Mouse (Mus musculus) forebrain, postnatal 0 days (tissue): ENCODE measurements around the gene Lyzl4. TPM values are rescaled to one million over a fixed set of nuclear protein-coding genes. Genes with fewer than 3 reads are reported as not detected.
A peak's percentile ranks its signal among the peaks of the same experiment; 100 is the strongest.

Source experiments
- ATAC-seq: fragments of 200-750 bp; cut with Nextera tagmentation; 2 replicates; pipeline ENCODE4 v1.8.0; 2017; ENCODE audit warnings: mild to moderate bottlenecking, moderate library complexity
- DNase-seq: peaks from one replicate; pipeline ENCODE4 v3.0.0-alpha.2; 2015
- H3K27ac ChIP-seq: fragments of 300-500 bp; sonication (generic); 2 replicates; pipeline ENCODE4 v1.5.1; 2014; ENCODE audit warnings: low read depth, mild to moderate bottlenecking, antibody characterized with exemption, low read length, moderate library complexity, mixed read lengths
- H3K27me3 ChIP-seq: fragments of 300-500 bp; sonication (generic); 2 replicates; pipeline ENCODE4 v1.6.1; 2014; ENCODE audit warnings: mild to moderate bottlenecking, low read length, mixed read lengths; ENCODE audit not compliant: insufficient read depth
- H3K36me3 ChIP-seq: fragments of 300-500 bp; sonication (generic); 2 replicates; pipeline ENCODE4 v1.6.1; 2014; ENCODE audit warnings: mild to moderate bottlenecking, moderate library complexity; ENCODE audit not compliant: insufficient read depth
- H3K4me1 ChIP-seq: fragments of 300-500 bp; sonication (generic); 2 replicates; pipeline ENCODE4 v1.6.1; 2014; ENCODE audit warnings: antibody characterized with exemption; ENCODE audit not compliant: insufficient read depth
- H3K4me2 ChIP-seq: fragments of 300-500 bp; sonication (generic); 2 replicates; pipeline ENCODE4 v1.6.1; 2014; ENCODE audit warnings: low read depth, mild to moderate bottlenecking, moderate library complexity
- H3K4me3 ChIP-seq: fragments of 300-500 bp; sonication (generic); 2 replicates; pipeline ENCODE4 v1.5.1; 2014; ENCODE audit warnings: low read depth, low read length, mixed read lengths
- H3K9ac ChIP-seq: fragments of 300-500 bp; sonication (generic); 2 replicates; pipeline ENCODE4 v1.6.1; 2014; ENCODE audit warnings: mild to moderate bottlenecking
- H3K9me3 ChIP-seq: fragments of 300-500 bp; sonication (generic); 2 replicates; pipeline ENCODE4 v1.6.1; 2016; ENCODE audit warnings: low read length
- CTCF ChIP-seq: sonication (generic); IDR thresholded peaks from 2 replicates; pipeline ENCODE4 v1.5.1; 2016; ENCODE audit warnings: antibody characterized with exemption, control low read depth, low read depth
- WGBS: fragments of 180-500 bp; shearing (Covaris S2); extraction: QIAGEN DNeasy Blood & Tissue Kit; methylation state at CpG from one replicate; pipeline ENCODE4 v1.1.7; 2014; 5-methylcytosine and 5-hydroxymethylcytosine counted together
- polyA plus RNA-seq: library from polyadenylated mRNA; unstranded; fragments of >200 nt; fragmentation: Nextera tagmentation; extraction: Ambion mirVana; gene quantifications from 2 replicates; pipeline ENCODE4 v1.2.1, GENCODE M21; 2015
- total RNA-seq: library from RNA; depleted of rRNA; stranded (reverse); fragments of >200 nt; gene quantifications from 2 replicates; pipeline ENCODE4 v1.2.3, GENCODE M21; 2014; rRNA removed

Gene Lyzl4
- total and polyA plus RNA-seq, 2 experiments from 2014 or later, result not detected

- Histone ChIP-seq H3K36me3 (no peaks in the 10 kb centered on the region), H3K27me3 (no peaks in the 10 kb centered on the region; the same call in 1 of the 2 replicates), H3K27ac (no peak overlapping the region), H3K4me1 (no peaks in the 10 kb centered on the region), H3K4me3 (no peak overlapping the region), H3K9ac (no peak overlapping the region), H3K9me3 (no peaks in the 10 kb centered on the region), H3K4me2 (no peak overlapping the region)
- TF ChIP-seq CTCF, result no peak
- DNase-seq (no peak), ATAC-seq (no peak)
- 68% methylated on average over 4 of the region's 4 CpGs for WGBS
Observed at GRCm38 (mm10) chr9:121547431-121547830, 94.5 kb downstream of the Lyzl4 start.

GRCm38 (mm10) chr9:121541530-121541929 lies 100.4 kb downstream of the Lyzl4 start:
- ATAC-seq (no peak), DNase-seq (no peak)
- no peak overlapping the region for H3K4me2 ChIP-seq
- H3K36me3 ChIP-seq, result no peaks in the 10 kb centered on the region
- TF ChIP-seq CTCF, result no peak
- no peaks in the 10 kb centered on the region for H3K4me1 ChIP-seq
- no peaks in the 10 kb centered on the region for H3K9me3 ChIP-seq
- no peak overlapping the region for H3K9ac ChIP-seq
- no peak overlapping the region for H3K27ac ChIP-seq
- no peak overlapping the region for H3K4me3 ChIP-seq
- no peaks in the 10 kb centered on the region for H3K27me3 ChIP-seq

GRCm38 (mm10) chr9:121532626-121533025 lies 109.3 kb downstream of the Lyzl4 start:
- WGBS, result 27% methylated on average over 9 of the region's 9 CpGs
- Histone ChIP-seq H3K4me2 (no peak overlapping the region), H3K9me3 (no peaks in the 10 kb centered on the region), H3K27me3 (no peaks in the 10 kb centered on the region), H3K36me3 (no peaks in the 10 kb centered on the region), H3K4me3 (no peak overlapping the region), H3K27ac (no peak overlapping the region), H3K9ac (no peak overlapping the region), H3K4me1 (no peaks in the 10 kb centered on the region)
- no peak for TF ChIP-seq CTCF
- DNase-seq (no peak), ATAC-seq (peak; percentile 53)

GRCm38 (mm10) chr9:121528605-121529357 lies 113.1 kb downstream of the Lyzl4 start:
- WGBS, result 83% methylated on average over 8 of the region's 8 CpGs

More at GRCm38 (mm10) chr9:121528605-121529357, 113.1 kb downstream of the Lyzl4 start:
- no peak for TF ChIP-seq CTCF
- no peaks in the 10 kb centered on the region for H3K9me3 ChIP-seq
- H3K27ac ChIP-seq, result no peak overlapping the region
- no peak overlapping the region for H3K9ac ChIP-seq
- no peaks in the 10 kb centered on the region for H3K27me3 ChIP-seq
- H3K4me2 ChIP-seq, result no peak overlapping the region
- no peaks in the 10 kb centered on the region for H3K36me3 ChIP-seq
- DNase-seq (no peak), ATAC-seq (no peak)
- no peaks in the 10 kb centered on the region for H3K4me1 ChIP-seq
- H3K4me3 ChIP-seq, result no peak overlapping the region

Other genes with a start within 250 kb of the Lyzl4 start
- gene Cck, start 146.4 kb downstream of the Lyzl4 start, total RNA-seq, result 150 and 194 TPM in 2 replicates
- 172 and 174 TPM in 2 replicates for gene Cck, start 146.4 kb downstream of the Lyzl4 start, polyA plus RNA-seq
- gene Vipr1, start 620 bp upstream of the Lyzl4 start, total RNA-seq, result 0.48 and 1.5 TPM in 2 replicates
- 0.34 and 0.89 TPM in 2 replicates for gene Vipr1, start 620 bp upstream of the Lyzl4 start, polyA plus RNA-seq
- gene Sec22c, start 63.4 kb upstream of the Lyzl4 start, total RNA-seq, result 21.2 and 24.8 TPM in 2 replicates
- gene Sec22c, start 63.4 kb upstream of the Lyzl4 start, polyA plus RNA-seq, result 22.2 and 36.3 TPM in 2 replicates
- 69.5 and 104 TPM in 2 replicates for gene Ss18l2, start 68.2 kb upstream of the Lyzl4 start, total RNA-seq
- gene Ss18l2, start 68.2 kb upstream of the Lyzl4 start, polyA plus RNA-seq, result 185 and 241 TPM in 2 replicates
- gene Nktr, start 77.1 kb upstream of the Lyzl4 start, total RNA-seq, result 79.8 and 97.3 TPM in 2 replicates
- gene Nktr, start 77.1 kb upstream of the Lyzl4 start, polyA plus RNA-seq, result 31.3 and 43.2 TPM in 2 replicates
- gene Zfp651, start 117.2 kb upstream of the Lyzl4 start, total RNA-seq, result 44.6 and 48.8 TPM in 2 replicates
- 16.3 and 17.5 TPM in 2 replicates for gene Zfp651, start 117.2 kb upstream of the Lyzl4 start, polyA plus RNA-seq
- 2.7 and 2.8 TPM in 2 replicates for gene Klhl40, start 135.5 kb upstream of the Lyzl4 start, total RNA-seq
- gene Klhl40, start 135.5 kb upstream of the Lyzl4 start, polyA plus RNA-seq, result 1.7 and 2.0 TPM in 2 replicates
- gene Hhatl, start 150.4 kb upstream of the Lyzl4 start, total RNA-seq, result 0.15 and 1.2 TPM in 2 replicates
- 0.15 and 0.39 TPM in 2 replicates for gene Hhatl, start 150.4 kb upstream of the Lyzl4 start, polyA plus RNA-seq
- gene Ccdc13, start 197.4 kb upstream of the Lyzl4 start, total RNA-seq, result 4.3 and 5.2 TPM in 2 replicates
- gene Ccdc13, start 197.4 kb upstream of the Lyzl4 start, polyA plus RNA-seq, result 3.6 and 4.7 TPM in 2 replicates
- gene Higd1a, start 216.3 kb upstream of the Lyzl4 start, total RNA-seq, result 35.1 and 35.9 TPM in 2 replicates
- gene Higd1a, start 216.3 kb upstream of the Lyzl4 start, polyA plus RNA-seq, result 134 and 146 TPM in 2 replicates